Mouse (Mus musculus) lung, adult 2 months (tissue): ENCODE measurements around the gene 1810062G17Rik.

Source experiments
- CTCF ChIP-seq: fragments of 200-500 bp; IDR thresholded peaks from 2 replicates; pipeline ENCODE4 v1.5.1; 2011; ENCODE audit warnings: mild to moderate bottlenecking, low read length, control low read depth; ENCODE audit not compliant: insufficient read depth
- POLR2A ChIP-seq: fragments of 200-500 bp; IDR thresholded peaks from 2 replicates; pipeline ENCODE4 v1.6.1; 2011; ENCODE audit warnings: low read depth, mild to moderate bottlenecking, control low read depth, low read length, borderline replicate concordance; ENCODE audit errors: extremely low read depth

GRCm38 (mm10) chr3:36530345-36530744, 54.6 kb downstream of the 1810062G17Rik start:
- no peak for TF ChIP-seq CTCF
- TF ChIP-seq POLR2A = no peak
